Mouse (Mus musculus): ENCODE measurements at regions not wholly inside any gene's neighbourhood (a gene's known extent, or its start where the extent isn't known, plus 50 kb on each side); places are given as distances from the start of the nearest gene placed in this dataset.

DNA sequence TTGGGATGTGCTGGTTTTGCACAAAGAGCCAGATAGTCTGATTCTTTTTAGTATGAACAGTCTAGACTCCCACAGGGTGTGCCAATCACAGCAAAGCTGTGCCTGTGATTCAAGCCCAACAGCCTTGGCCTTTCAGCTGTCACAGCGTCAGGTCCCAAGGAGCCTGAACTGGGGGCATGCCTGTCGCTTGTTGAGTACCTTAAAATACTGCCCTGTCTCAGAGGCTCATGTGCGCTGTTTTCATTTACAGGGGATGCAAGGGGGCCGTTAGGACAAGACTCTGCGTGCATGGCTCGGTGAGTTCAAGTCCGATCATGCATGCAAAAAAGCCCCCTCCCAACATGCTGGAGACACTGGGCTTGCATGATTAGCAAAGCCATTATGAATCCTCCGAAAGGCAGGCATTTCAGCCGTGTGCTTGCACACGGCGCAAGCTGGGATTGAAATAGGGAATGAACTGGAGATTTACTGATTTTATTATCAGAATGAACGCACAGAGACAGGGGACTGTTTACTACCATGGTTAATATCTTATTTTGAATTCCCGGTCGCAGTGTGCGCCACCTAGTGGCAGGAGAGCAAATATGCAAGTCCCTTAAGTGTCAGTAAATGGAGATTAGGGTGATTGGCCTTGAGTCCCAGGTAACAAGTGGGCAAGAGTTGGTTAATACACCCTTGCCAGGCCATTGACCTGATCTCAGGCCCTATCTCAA lies 332.8 kb upstream of the Camk1g start:
- peak in 1 of 2 experiments; percentile 18 for DNase-seq (ENCODE audit: low spot score in 2 of 2)

GRCm38 (mm10) chr1:193700217-193700616 lies 330.1 kb upstream of the Camk1g start:
- no peak for DNase-seq (ENCODE audit: low spot score in 2 of 2)

DNA sequence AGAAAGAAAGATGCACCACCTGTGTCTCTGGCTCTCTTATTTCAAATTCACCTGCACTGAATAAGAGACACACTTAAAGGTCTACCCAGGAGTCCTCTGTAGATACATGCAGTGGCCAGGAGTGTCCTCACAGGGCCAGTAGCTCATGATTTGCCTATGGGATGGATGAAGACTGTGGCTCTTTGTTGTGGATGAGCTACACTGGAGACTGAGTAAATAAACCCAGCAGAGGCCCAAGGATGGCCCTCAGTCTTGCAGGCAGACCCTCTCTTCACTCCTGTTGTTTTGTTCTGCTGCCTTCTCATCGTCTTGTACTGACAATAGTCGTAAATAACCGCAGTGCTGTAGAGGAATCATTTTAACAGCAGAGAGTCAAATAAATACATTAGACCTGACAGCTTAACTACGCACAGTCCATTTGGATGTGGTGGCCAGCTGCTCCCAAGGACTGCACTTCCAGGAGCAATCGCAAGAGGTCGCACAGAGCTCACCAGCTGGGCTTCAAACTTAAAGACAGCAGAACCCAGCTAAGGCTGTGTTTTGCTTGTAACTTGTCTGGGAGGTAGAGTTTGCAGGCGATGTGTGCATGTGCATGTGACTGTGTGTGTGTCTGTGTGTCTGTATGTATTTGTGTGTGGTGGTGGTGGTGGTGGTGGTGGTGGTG lies 328.6 kb upstream of the Camk1g start:
- DNase-seq (ENCODE audit: low spot score in 2 of 2), result peak in 1 of 2 experiments; percentile 5

DNA sequence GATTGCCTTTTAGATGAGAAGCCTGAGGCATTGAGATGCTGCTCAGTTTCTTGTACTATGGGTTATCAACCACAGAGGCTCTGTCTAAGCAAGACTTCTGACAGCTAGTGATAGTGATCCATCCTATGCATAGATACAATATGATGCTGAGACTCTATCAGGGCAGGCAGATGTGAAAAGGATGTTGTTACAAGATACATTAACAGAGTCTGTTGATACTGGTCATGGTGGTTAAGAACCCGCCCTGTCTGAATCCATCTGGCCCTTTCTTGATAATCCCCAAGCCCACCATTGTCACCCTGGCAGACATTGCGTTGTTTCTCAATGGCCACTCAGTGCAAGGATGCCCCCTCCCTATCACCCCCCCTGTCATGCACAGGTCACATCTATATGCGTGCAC lies 327.8 kb upstream of the Camk1g start:
- DNase-seq (ENCODE audit: low spot score in 2 of 2), result no peak

GRCm38 (mm10) chr1:193697001-193697400 lies 326.9 kb upstream of the Camk1g start:
- DNase-seq (ENCODE audit: low spot score in 2 of 2), result no peak

DNA sequence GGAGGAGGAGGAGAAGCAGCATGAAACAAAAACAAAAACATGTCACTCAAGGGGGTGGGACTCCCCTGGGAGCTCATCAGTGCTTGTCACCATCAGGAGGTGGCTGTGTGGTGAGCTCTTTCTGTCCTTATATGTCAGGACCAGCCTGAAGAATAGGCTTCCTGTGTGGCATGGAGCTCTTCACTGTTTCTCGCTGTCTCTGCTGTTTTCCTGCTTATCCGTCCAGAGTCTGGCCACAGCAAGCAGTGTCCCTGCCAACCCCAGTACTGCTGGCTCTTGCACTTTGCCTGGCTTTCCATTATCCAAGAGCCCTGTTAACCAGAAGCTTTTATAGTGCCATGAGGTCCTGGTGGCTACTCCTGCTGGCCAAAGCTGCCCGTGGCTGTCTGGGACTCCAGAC lies 322.9 kb upstream of the Camk1g start:
- no peak for DNase-seq (ENCODE audit: low spot score in 2 of 2)

DNA sequence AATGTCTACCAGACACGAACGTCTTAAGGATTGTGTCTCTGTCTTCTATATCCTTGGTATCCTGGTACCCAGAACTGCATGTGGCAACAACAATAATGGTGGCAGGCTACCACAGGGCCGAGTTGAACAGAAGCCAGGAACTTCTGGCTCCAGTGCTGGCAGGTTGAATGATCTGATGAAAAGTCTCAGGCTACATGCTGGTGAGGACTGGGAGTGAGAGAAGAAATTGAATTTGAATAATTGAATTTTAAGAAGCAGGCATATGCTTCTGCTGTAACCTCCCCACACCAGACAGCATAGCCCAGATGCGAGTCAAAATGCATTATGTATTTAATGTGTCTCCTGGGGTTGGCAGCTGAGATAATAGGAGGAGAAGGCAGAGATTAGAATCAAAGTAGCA lies 319.5 kb upstream of the Camk1g start:
- DNase-seq (ENCODE audit: low spot score in 2 of 2), result no peak

GRCm38 (mm10) chr1:193682917-193683316 lies 312.8 kb upstream of the Camk1g start:
- DNase-seq (ENCODE audit: low spot score in 2 of 2), result no peak

GRCm38 (mm10) chr1:193678448-193678847 lies 308.4 kb upstream of the Camk1g start:
- no peak for DNase-seq (ENCODE audit: low spot score in 2 of 2)

DNA sequence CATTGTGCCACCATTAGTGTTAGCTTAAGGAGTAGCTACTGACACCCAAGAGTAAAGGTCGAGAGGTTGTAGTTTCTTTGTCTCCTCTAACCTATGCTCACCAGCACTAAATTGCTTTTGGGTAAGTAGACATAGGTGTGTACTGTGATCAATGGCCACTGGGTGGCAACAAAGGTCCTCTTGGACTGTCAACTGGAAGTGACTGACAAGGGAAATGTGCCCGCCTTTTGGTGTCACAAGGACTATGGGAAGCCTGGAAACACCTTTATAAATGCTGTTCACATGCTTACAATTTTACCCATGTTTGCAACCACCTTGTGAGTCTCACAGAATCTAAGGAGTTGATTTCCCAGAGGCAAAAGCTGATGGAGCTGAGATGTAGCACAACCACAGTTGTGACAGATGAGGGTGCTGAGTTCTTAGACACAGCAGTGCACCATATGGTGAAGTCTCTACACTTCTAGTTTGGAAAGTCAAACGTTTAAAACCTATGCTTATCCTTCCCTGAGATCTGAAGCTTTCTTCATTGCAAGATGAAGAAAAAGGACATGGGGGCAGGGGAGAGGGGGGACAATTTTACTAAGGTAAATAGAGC lies 303.2 kb upstream of the Camk1g start:
- peak in 1 of 2 experiments; percentile 13 for DNase-seq (ENCODE audit: low spot score in 2 of 2)

DNA sequence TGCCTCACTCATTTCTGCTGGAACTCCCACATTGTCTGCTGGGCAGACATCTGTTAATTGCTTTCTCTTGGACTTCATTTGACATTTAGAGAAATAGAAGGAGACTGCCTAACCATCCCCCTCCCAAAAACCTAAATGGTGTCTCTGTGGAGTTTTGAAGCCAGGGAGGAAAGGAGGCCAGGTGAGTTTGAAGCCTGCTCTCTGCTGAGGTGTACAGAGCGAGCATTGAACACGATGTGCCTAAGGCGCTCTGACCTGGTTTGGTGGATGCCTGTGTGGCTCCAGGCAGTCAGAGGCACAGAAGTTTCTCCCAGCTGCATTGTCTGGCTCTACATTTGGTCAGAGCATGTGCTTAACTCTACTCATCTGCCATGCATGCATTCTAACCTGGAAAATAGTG lies 302.6 kb upstream of the Camk1g start:
- DNase-seq (ENCODE audit: low spot score in 2 of 2), result no peak

DNA sequence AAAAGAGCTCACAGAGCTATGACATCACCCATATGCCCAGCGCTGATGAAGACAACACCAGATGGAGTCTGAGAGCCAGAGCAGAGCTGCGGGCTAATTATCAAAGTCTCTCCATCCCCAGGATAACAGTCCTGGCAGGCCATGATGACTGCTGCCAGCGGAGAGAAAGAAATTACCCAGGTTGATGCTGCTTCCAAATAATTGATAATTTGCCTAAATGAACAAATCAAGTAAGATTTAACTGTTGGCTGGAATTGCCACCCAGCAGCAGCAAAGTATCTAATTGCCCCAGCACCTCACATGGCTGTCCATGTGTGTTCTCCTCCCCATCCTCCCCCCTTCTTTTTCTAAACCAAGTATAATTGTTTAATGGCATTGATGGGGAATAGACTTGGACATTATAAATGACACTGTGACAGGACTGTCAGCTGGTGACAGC lies 301.7 kb upstream of the Camk1g start:
- no peak for DNase-seq (ENCODE audit: low spot score in 2 of 2)

GRCm38 (mm10) chr1:193671046-193671445 lies 300.9 kb upstream of the Camk1g start:
- DNase-seq (ENCODE audit: low spot score in 2 of 2), result no peak

DNA sequence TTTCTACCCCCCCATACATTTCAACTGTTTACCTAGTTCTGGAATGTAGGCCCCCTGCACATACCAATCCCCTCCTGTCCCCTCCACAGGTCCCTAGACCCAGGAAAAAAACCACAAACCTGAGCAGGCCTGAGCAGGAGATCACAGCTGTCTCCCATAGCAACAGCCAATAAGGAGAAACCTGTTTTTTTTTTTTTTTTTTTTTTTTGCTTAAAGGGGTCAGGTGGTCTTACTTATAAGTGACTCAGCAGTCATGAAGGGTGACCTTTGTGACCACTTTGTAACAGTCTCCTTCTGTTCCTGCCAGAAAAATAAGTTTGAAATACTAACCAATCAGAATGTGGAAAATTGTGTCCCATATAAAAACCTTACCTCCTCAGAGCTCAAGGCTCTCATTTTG lies 299.9 kb upstream of the Camk1g start:
- no peak for DNase-seq (ENCODE audit: low spot score in 2 of 2)

- peak; percentile 44 to 72 for DNase-seq (ENCODE audit: low spot score in 2 of 2)
Observed at GRCm38 (mm10) chr1:193668841-193669240, 298.7 kb upstream of the Camk1g start.

GRCm38 (mm10) chr1:193665854-193666253 lies 295.8 kb upstream of the Camk1g start:
- DNase-seq (ENCODE audit: low spot score in 2 of 2), result no peak

GRCm38 (mm10) chr1:193664569-193664968 lies 294.5 kb upstream of the Camk1g start:
- DNase-seq (ENCODE audit: low spot score in 2 of 2), result peak in 1 of 2 experiments; percentile 37

DNA sequence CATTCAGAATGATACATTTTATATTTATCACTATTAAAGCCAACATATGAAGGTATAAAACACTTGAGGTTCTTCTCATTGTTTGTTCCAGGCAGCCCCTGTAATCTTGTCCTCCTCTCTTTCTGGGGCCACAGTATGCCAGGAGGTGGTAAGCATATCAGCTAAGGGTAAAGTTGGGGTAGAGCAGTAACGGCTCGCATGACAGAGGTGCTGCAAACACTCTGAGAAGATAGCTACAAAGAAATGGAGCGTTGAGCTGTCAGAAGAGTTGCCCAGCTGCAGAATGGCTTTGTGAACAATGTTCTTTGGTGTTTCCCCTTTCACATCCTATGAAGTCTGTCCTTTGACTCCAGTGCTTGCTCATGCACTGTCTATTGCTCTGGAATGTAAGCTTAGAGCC lies 293.5 kb upstream of the Camk1g start:
- no peak for DNase-seq (ENCODE audit: low spot score in 2 of 2)

GRCm38 (mm10) chr1:193662166-193662890 lies 292.2 kb upstream of the Camk1g start:
- no peak for DNase-seq (ENCODE audit: low spot score in 2 of 2)

- no peak for DNase-seq (ENCODE audit: low spot score in 2 of 2)
Observed at GRCm38 (mm10) chr1:193661377-193661776, 291.3 kb upstream of the Camk1g start.

DNA sequence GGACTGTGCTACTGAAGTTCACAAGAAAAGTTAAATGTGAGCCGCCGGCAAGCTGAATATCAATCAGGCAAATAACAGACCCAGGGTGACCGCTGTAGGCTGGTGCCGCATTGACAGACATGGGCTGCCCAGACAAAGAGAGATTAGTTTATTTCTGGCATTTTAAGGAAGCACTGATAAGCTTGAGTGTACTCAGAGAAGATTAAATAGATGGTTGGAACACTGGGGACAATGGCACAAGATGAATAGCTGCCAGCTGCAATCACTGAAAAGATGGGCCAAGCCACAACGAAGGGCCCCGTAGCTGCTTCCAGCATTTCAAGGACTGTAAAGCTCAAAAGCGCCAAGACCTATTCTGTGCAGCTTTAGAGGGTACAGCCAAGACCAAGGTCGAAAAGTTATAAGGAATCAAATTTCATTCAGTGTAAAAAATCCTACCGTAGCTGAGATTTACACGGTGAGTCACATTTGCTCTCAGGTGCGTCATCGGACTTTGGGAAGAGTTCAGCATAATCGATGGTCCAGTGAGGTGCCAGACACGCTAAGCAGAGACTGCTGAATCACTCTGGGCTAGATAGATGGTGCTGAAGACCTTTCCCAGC lies 285.1 kb upstream of the Camk1g start:
- DNase-seq (ENCODE audit: low spot score in 2 of 2), result no peak

GRCm38 (mm10) chr1:193650275-193650674 lies 280.2 kb upstream of the Camk1g start:
- no peak for DNase-seq (ENCODE audit: low spot score in 2 of 2)
